In the genomic region with DNA sequence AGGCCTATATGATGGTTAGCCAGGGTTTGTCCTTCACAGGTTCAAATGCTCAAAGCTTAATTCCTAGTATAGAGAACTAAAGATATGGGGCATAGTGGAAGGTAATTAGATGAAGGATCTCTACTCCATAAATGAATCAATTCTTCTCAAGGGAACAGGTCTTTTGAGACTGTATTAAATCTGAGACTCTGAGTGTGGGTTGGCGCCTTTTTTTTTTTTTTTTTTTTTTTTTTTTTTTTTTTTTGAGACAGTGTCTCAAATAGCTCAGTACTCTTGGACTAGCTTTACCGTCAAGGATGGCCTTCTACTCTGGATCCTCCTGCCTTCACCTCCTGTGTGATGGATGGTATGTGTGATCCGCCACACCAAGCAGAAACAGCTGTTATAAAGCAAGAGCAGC, we compare ENCODE assay signal across 35 mouse cellular contexts. TPM values are rescaled to one million over a fixed set of nuclear protein-coding genes. Genes with fewer than 3 reads are reported as not detected.
"Had no signal": no experiment of that assay in that cellular context is flagged by ENCODE, and none has a peak within 500 bp of the region (broad histone marks: within the 10 kb centered on the region; RNA-seq: fewer than 3 reads in every experiment).

No protein-coding gene starts in this region.

- DNase-seq: heart, postnatal 10 days; heart, postnatal 14 days; heart, postnatal 36 days; heart, postnatal 4 days; kidney, adult 11 months; kidney, adult 18-20 months; kidney, adult 2 months; kidney, adult 8-10 months; kidney, adult 9 months; kidney, postnatal 10 days; kidney, postnatal 14 days; kidney, postnatal 25 days; kidney, postnatal 36 days; kidney, postnatal 4 days; layer of hippocampus, adult 9-11 months; layer of hippocampus, postnatal 36 days had no signal

- H3K4me3 ChIP-seq: heart, embryonic 12.5 days; heart, embryonic 13.5 days; heart, embryonic 15.5 days; hindbrain, embryonic 10.5 days; hindbrain, embryonic 12.5 days; hindbrain, embryonic 13.5 days; hindbrain, embryonic 15.5 days; intestine, embryonic 15.5 days; kidney, embryonic 15.5 days; layer of hippocampus, adult 2 months; left cerebral cortex, adult 2 months had no signal

- H3K27me3 ChIP-seq: heart, embryonic 12.5 days; heart, embryonic 13.5 days; heart, embryonic 15.5 days; hindbrain, embryonic 12.5 days; hindbrain, embryonic 13.5 days; hindbrain, embryonic 15.5 days; intestine, embryonic 15.5 days; kidney, embryonic 15.5 days had no signal

- H3K27ac ChIP-seq: heart, embryonic 13.5 days; heart, embryonic 15.5 days; hindbrain, embryonic 10.5 days; hindbrain, embryonic 12.5 days; hindbrain, embryonic 13.5 days; hindbrain, embryonic 14.5 days; hindbrain, embryonic 15.5 days; hindbrain, postnatal 0 days; intestine, embryonic 15.5 days; kidney, embryonic 15.5 days; kidney, postnatal 0 days; layer of hippocampus, adult 2 months; left cerebral cortex, adult 2 months had no signal

- H3K4me1 ChIP-seq: heart, embryonic 12.5 days; heart, embryonic 13.5 days; heart, embryonic 15.5 days; hindbrain, embryonic 10.5 days; hindbrain, embryonic 12.5 days; hindbrain, embryonic 13.5 days; hindbrain, embryonic 15.5 days; intestine, embryonic 15.5 days; kidney, embryonic 15.5 days had no signal

- H3K4me2 ChIP-seq: heart, embryonic 11.5 days; heart, embryonic 12.5 days; heart, embryonic 13.5 days; heart, embryonic 15.5 days; hindbrain, embryonic 12.5 days; hindbrain, embryonic 13.5 days; hindbrain, embryonic 14.5 days; hindbrain, embryonic 15.5 days; intestine, embryonic 15.5 days; kidney, embryonic 15.5 days had no signal

- H3K9ac ChIP-seq: heart, embryonic 12.5 days; heart, embryonic 13.5 days; heart, embryonic 15.5 days; hindbrain, embryonic 12.5 days; hindbrain, embryonic 13.5 days; hindbrain, embryonic 14.5 days; hindbrain, embryonic 15.5 days; intestine, embryonic 15.5 days; kidney, embryonic 15.5 days had no signal

- H3K9me3 ChIP-seq: heart, embryonic 12.5 days; heart, embryonic 13.5 days; heart, embryonic 15.5 days; hindbrain, embryonic 10.5 days; hindbrain, embryonic 12.5 days; hindbrain, embryonic 13.5 days; hindbrain, embryonic 15.5 days; intestine, embryonic 15.5 days; kidney, embryonic 15.5 days had no signal

RNA-seq across cellular contexts. Expression of a gene that starts 22.1 kb away (rescaled TPM):
- total RNA-seq: heart, postnatal 10 days; heart, postnatal 14 days; heart, postnatal 25 days; heart, postnatal 36 days; hematopoietic stem cell, adult 5-6 weeks had no signal
- polyA plus RNA-seq: heart, postnatal 0 days; inflammation-experienced regulatory T-cells, adult 6 months had no signal
